In genomic region chr4:152959627-152960230, GRCm38 (mm10) we compare ENCODE assay signal across 10 mouse cellular contexts.
DNase-seq lines count a peak whose midpoint lies in the region; ATAC-seq lines count a peak whose summit lies in the region.
"Had no signal": no experiment of that assay in that cellular context is flagged by ENCODE, and none has a peak within 500 bp of the region (broad histone marks: within the 10 kb centered on the region; RNA-seq: fewer than 3 reads in every experiment).

No protein-coding gene starts in this region.

- H3K36me3 ChIP-seq in hindbrain, embryonic 14.5 days (replicated peaks; ENCODE audit: control insufficient read depth, insufficient read depth): no peaks in the 10 kb centered on the region
- H3K36me3 ChIP-seq in hindbrain, embryonic 10.5 days: no peaks in the 10 kb centered on the region

- no peaks in the 10 kb centered on the region for H3K9me3 ChIP-seq in hindbrain, embryonic 14.5 days (ENCODE audit: control insufficient read depth, low read length)
- H3K9me3 ChIP-seq in hindbrain, embryonic 10.5 days: peaks cover 7% of the 10 kb centered on the region; the same call in 1 of the 2 replicates

- peak overlapping the region; percentile 2; the same call in 1 of the 2 replicates for H3K27ac ChIP-seq in hindbrain, embryonic 14.5 days
- no peak overlapping the region for H3K27ac ChIP-seq in hindbrain, embryonic 10.5 days

- no peak for DNase-seq in hindbrain, embryonic 14.5 days (ENCODE audit: low spot score)
- no peak for DNase-seq in hindbrain, embryonic 10.5 days (ENCODE audit: low spot score)
- DNase-seq in frontal cortex, postnatal 14 days (ENCODE audit: low spot score in 2 of 2): peak; percentile 37 to 49
- peak; percentile 22 to 28 for DNase-seq in layer of hippocampus, postnatal 25 days (ENCODE audit: extremely low spot score in 1 of 2, low spot score in 1 of 2)
- peak; percentile 50 to 60 for DNase-seq in right cerebral cortex, adult 2 months (ENCODE audit: low spot score in 2 of 2)
- no peak for DNase-seq in kidney, adult 8-10 months
- no peak for DNase-seq in adrenal gland, adult 18-20 months (ENCODE audit: low spot score in 2 of 2)
- DNase-seq: kidney, adult 9 months; liver had no signal

- H3K4me1 ChIP-seq in hindbrain, embryonic 14.5 days (replicated peaks; ENCODE audit: control insufficient read depth, insufficient read depth, low read length): no peaks in the 10 kb centered on the region
- H3K4me1 ChIP-seq in hindbrain, embryonic 10.5 days (replicated peaks): peaks cover 5% of the 10 kb centered on the region; the same call in 1 of the 2 replicates

- WGBS in hindbrain, embryonic 14.5 days: 51% methylated on average over 12 of the region's 12 CpGs
- 73% methylated on average over 12 of the region's 12 CpGs for WGBS in hindbrain, embryonic 10.5 days

- no peak overlapping the region for H3K4me2 ChIP-seq in hindbrain, embryonic 14.5 days (replicated peaks)

- H3K9ac ChIP-seq in hindbrain, embryonic 14.5 days: no peak overlapping the region

- no peaks in the 10 kb centered on the region for H3K27me3 ChIP-seq in hindbrain, embryonic 14.5 days (ENCODE audit: control insufficient read depth, insufficient read depth, low read length)
- no peaks in the 10 kb centered on the region for H3K27me3 ChIP-seq in hindbrain, embryonic 10.5 days (ENCODE audit: insufficient read depth, poor library complexity, severe bottlenecking)

- ATAC-seq in hindbrain, embryonic 14.5 days (ENCODE audit: low FRiP score): no peak
- no peak for ATAC-seq in inflammation-experienced regulatory T-cells, adult 6 months

- H3K4me3 ChIP-seq in hindbrain, embryonic 14.5 days (replicated peaks; ENCODE audit: low read length): no peak overlapping the region
- H3K4me3 ChIP-seq in hindbrain, embryonic 10.5 days: no peak overlapping the region

Comparison
In these comparisons a context has a peak if more than half of its experiments do, and no peak if none do; other contexts are left out.
1. DNase-seq: peak in frontal cortex, postnatal 14 days (2 of 2), layer of hippocampus, postnatal 25 days (2 of 2) and right cerebral cortex, adult 2 months (2 of 2); none in hindbrain, embryonic 14.5 days (single experiment), hindbrain, embryonic 10.5 days (single experiment), kidney, adult 8-10 months (0 of 2) and adrenal gland, adult 18-20 months (0 of 2).